Mouse (Mus musculus): Measurements from ENCODE around the gene Clcn6.

The Clcn6 gene

GRCm38 (mm10) chr4:147995311-147995710 lies 43.3 kb downstream of the Clcn6 start:
- no peak for DNase-seq (ENCODE audit: low read depth in 1 of 2, low spot score in 2 of 2)

GRCm38 (mm10) chr4:147993571-147994095 lies 45.0 kb downstream of the Clcn6 start:
- no peak for DNase-seq (ENCODE audit: low read depth in 1 of 2, low spot score in 2 of 2)

- no peak for DNase-seq (ENCODE audit: low read depth in 1 of 2, low spot score in 2 of 2)
Measured at GRCm38 (mm10) chr4:147985205-147986132, 53.2 kb downstream of the Clcn6 start, which contains the start of gene Nppb. Gene Nppb, plus strand, starts transcription at chr4:147985788.

GRCm38 (mm10) chr4:147979441-147979860 lies 59.2 kb downstream of the Clcn6 start:
- DNase-seq (ENCODE audit: low read depth in 1 of 2, low spot score in 2 of 2): no peak

GRCm38 (mm10) chr4:147978391-147978790 lies 60.2 kb downstream of the Clcn6 start:
- no peak for DNase-seq (ENCODE audit: low read depth in 1 of 2, low spot score in 2 of 2)

DNA sequence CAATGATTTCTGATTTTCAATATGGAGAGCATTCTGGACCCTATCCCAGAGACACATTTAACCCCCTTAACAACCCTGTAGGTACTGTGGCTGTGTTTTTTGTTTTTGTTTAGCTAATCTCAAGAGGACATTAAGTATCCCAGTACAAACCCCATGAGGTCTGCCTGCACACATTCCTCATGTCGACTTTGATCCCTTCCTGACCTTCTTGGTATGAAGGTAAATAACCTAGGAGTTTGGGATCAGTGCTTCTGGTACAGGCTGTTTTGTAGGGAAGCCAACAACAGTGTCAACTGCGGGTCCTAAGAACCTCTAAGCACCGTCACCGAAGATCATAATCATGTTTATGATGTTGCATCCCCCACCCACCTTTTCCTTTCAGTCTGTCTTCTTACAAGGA lies 60.9 kb downstream of the Clcn6 start:
- DNase-seq (ENCODE audit: low read depth in 1 of 2, low spot score in 2 of 2): no peak

- DNase-seq (ENCODE audit: low read depth in 1 of 2, low spot score in 2 of 2): no peak
Measured at GRCm38 (mm10) chr4:147976237-147976636, 62.4 kb downstream of the Clcn6 start.

DNA sequence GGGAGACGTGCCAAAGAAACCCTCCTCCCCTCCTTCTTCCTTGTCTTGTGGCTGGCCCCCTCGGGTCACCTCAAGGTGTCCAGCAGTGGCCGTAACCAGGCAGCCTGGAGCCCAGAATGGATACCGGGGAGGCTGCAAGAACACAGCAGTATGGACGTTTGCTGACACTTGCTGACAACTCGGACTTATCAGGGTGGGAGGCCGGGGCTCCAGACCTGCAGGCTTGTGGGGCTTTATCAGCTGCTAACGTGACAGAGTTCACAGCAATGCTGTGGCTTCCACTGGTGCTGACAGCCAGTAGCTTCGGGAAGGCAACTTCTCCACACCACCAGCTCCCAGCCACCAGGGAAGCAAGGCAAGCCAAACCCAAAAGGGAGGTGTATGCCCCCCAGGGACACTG lies 69.3 kb downstream of the Clcn6 start:
- DNase-seq (ENCODE audit: low read depth in 1 of 2, low spot score in 2 of 2): no peak

GRCm38 (mm10) chr4:147968816-147969215 lies 69.8 kb downstream of the Clcn6 start:
- DNase-seq (ENCODE audit: low read depth in 1 of 2, low spot score in 2 of 2): no peak

DNA sequence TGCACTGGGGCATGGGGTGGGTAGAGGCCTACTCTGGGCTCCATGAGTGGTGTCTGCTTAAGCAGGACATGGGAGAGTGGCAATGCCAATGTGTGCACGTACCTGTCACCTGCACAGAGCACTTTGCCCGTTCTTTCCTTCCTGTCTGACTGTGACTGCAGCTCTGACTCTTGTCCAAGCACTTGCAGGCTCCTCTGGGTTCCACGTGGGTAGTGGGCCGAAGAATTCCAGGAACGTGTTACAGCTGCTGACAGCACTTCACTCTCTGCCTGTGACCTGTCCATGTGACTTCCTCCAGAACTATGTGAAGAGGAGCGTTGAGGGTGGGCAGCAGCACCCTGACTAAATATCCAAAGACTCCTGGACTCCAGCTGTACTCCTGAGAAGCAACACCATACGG lies 72.9 kb downstream of the Clcn6 start:
- DNase-seq (ENCODE audit: low read depth in 1 of 2, low spot score in 2 of 2): no peak

DNA sequence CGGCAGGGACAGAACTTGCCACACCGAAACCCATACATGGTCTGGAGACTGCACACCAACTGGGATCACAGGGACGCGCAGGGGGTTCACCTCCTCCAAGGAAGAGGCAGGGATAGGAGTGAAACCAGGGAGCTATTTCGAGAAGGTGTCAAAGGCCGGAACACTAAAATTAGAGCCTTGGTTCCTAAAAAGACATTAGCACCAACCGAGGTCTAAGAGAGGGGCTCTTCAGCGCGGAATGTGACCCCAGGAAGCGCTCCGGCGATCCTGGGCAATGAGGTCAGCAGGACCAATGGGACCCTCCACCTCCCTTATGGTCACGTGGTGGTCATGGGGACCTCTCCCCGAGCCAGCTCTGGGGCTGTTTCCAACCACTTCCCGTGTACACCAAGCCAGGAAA lies 75.0 kb downstream of the Clcn6 start:
- DNase-seq (ENCODE audit: low read depth in 1 of 2, low spot score in 2 of 2): no peak

- no peak for DNase-seq (ENCODE audit: low read depth in 1 of 2, low spot score in 2 of 2)
Measured at GRCm38 (mm10) chr4:147962781-147963180, 75.8 kb downstream of the Clcn6 start.

- DNase-seq (ENCODE audit: low read depth in 1 of 2, low spot score in 2 of 2): no peak
Measured at GRCm38 (mm10) chr4:147959881-147960831, 78.5 kb downstream of the Clcn6 start.

- no peak for DNase-seq (ENCODE audit: low read depth in 1 of 2, low spot score in 2 of 2)
Measured at GRCm38 (mm10) chr4:147957141-147957540, 81.5 kb downstream of the Clcn6 start.

Measured in monocyte, adult 2 months (primary cell).